Mouse (Mus musculus) intestine, embryonic 15.5 days (tissue): ENCODE measurements around the gene Tnfsf18. TPM values are rescaled to one million over a fixed set of nuclear protein-coding genes. Genes with fewer than 3 reads are reported as not detected.

Source experiments
- ATAC-seq: fragments of 200-750 bp; cut with Nextera tagmentation; 2 replicates; pipeline ENCODE4 v1.8.0; 2017; ENCODE audit warnings: moderate TSS enrichment, moderate library complexity
- H3K27ac ChIP-seq: fragments of 300-500 bp; sonication (generic); 2 replicates; pipeline ENCODE4 v1.5.1; 2015; ENCODE audit warnings: mild to moderate bottlenecking, inconsistent platforms
- H3K27me3 ChIP-seq: fragments of 300-500 bp; sonication (generic); replicated peaks from 2 replicates; pipeline ENCODE4 v1.6.1; 2015; ENCODE audit warnings: inconsistent platforms
- H3K36me3 ChIP-seq: fragments of 300-500 bp; sonication (generic); 2 replicates; pipeline ENCODE4 v1.6.1; 2015; ENCODE audit warnings: inconsistent platforms
- H3K4me1 ChIP-seq: fragments of 300-500 bp; sonication (generic); replicated peaks from 2 replicates; pipeline ENCODE4 v1.6.1; 2015; ENCODE audit warnings: inconsistent platforms
- H3K4me2 ChIP-seq: fragments of 300-500 bp; sonication (generic); replicated peaks from 2 replicates; pipeline ENCODE4 v1.6.1; 2015; ENCODE audit warnings: mild to moderate bottlenecking, inconsistent platforms
- H3K4me3 ChIP-seq: fragments of 300-500 bp; sonication (generic); replicated peaks from 2 replicates; pipeline ENCODE4 v1.5.1; 2015; ENCODE audit warnings: inconsistent platforms
- H3K9ac ChIP-seq: fragments of 300-500 bp; sonication (generic); 2 replicates; pipeline ENCODE4 v1.6.1; 2015; ENCODE audit warnings: inconsistent platforms
- H3K9me3 ChIP-seq: fragments of 300-500 bp; sonication (generic); 2 replicates; pipeline ENCODE4 v1.6.1; 2016; ENCODE audit warnings: inconsistent platforms
- WGBS: fragments of 180-500 bp; shearing (Covaris S2); methylation state at CpG from one replicate; pipeline ENCODE4 v1.1.7; 2015; 5-methylcytosine and 5-hydroxymethylcytosine counted together
- polyA plus RNA-seq: library from polyadenylated mRNA; unstranded; fragments of >200 nt; fragmentation: Nextera tagmentation; extraction: Ambion mirVana; gene quantifications from 2 replicates; pipeline ENCODE4 v1.2.1, GENCODE M21; 2015

Gene Tnfsf18
- polyA plus RNA-seq, 1 experiment from 2014 or later, result not detected

GRCm38 (mm10) chr1:161500811-161501146 lies 6.3 kb downstream of the Tnfsf18 start:
- WGBS, result 86% methylated on average over 4 of the region's 4 CpGs
- Histone ChIP-seq H3K27me3 (no peaks in the 10 kb centered on the region), H3K4me3 (no peak overlapping the region), H3K4me1 (no peaks in the 10 kb centered on the region), H3K9ac (no peak overlapping the region), H3K4me2 (no peak overlapping the region), H3K27ac (no peak overlapping the region), H3K9me3 (no peaks in the 10 kb centered on the region), H3K36me3 (no peaks in the 10 kb centered on the region)
- ATAC-seq, result no peak

- WGBS, result 83% methylated on average over 4 of the region's 4 CpGs
- Histone ChIP-seq H3K4me2 (no peak overlapping the region), H3K27me3 (no peaks in the 10 kb centered on the region), H3K4me1 (no peaks in the 10 kb centered on the region), H3K9me3 (no peaks in the 10 kb centered on the region), H3K4me3 (no peak overlapping the region), H3K27ac (no peak overlapping the region), H3K9ac (no peak overlapping the region), H3K36me3 (no peaks in the 10 kb centered on the region)
- ATAC-seq, result no peak
Measured at GRCm38 (mm10) chr1:161506317-161506716, 11.9 kb downstream of the Tnfsf18 start.

GRCm38 (mm10) chr1:161507623-161508047 lies 13.2 kb downstream of the Tnfsf18 start:
- H3K36me3 ChIP-seq, result no peaks in the 10 kb centered on the region
- no peak overlapping the region for H3K27ac ChIP-seq
- 39% methylated on average over 3 of the region's 3 CpGs for WGBS
- no peak for ATAC-seq
- no peak overlapping the region for H3K4me2 ChIP-seq
- H3K4me3 ChIP-seq, result no peak overlapping the region
- H3K4me1 ChIP-seq, result no peaks in the 10 kb centered on the region
- H3K9ac ChIP-seq, result no peak overlapping the region
- H3K27me3 ChIP-seq, result no peaks in the 10 kb centered on the region
- H3K9me3 ChIP-seq, result no peaks in the 10 kb centered on the region

GRCm38 (mm10) chr1:161517355-161517754 lies 22.9 kb downstream of the Tnfsf18 start:
- H3K9me3 ChIP-seq, result no peaks in the 10 kb centered on the region
- H3K4me3 ChIP-seq, result no peak overlapping the region
- ATAC-seq, result no peak
- 71% methylated on average over 3 of the region's 3 CpGs for WGBS
- H3K4me1 ChIP-seq, result no peaks in the 10 kb centered on the region
- no peak overlapping the region for H3K27ac ChIP-seq
- no peaks in the 10 kb centered on the region for H3K27me3 ChIP-seq
- no peak overlapping the region for H3K4me2 ChIP-seq
- no peak overlapping the region for H3K9ac ChIP-seq
- H3K36me3 ChIP-seq, result no peaks in the 10 kb centered on the region

GRCm38 (mm10) chr1:161520223-161520622 lies 25.8 kb downstream of the Tnfsf18 start:
- Histone ChIP-seq H3K9ac (no peak overlapping the region), H3K36me3 (no peaks in the 10 kb centered on the region), H3K4me2 (no peak overlapping the region), H3K27ac (no peak overlapping the region), H3K9me3 (no peaks in the 10 kb centered on the region), H3K4me3 (no peak overlapping the region), H3K27me3 (no peaks in the 10 kb centered on the region), H3K4me1 (no peaks in the 10 kb centered on the region)
- WGBS, result 78% methylated on average over 1 of the region's 1 CpGs
- no peak for ATAC-seq

- H3K9me3 ChIP-seq, result no peaks in the 10 kb centered on the region
Measured at GRCm38 (mm10) chr1:161528173-161528572, 33.7 kb downstream of the Tnfsf18 start.

GRCm38 (mm10) chr1:161550596-161551095 lies 56.2 kb downstream of the Tnfsf18 start:
- no peaks in the 10 kb centered on the region for H3K4me1 ChIP-seq
- H3K9me3 ChIP-seq, result no peaks in the 10 kb centered on the region
- H3K36me3 ChIP-seq, result no peaks in the 10 kb centered on the region
- H3K27me3 ChIP-seq, result no peaks in the 10 kb centered on the region
- no peak overlapping the region for H3K9ac ChIP-seq
- ATAC-seq, result no peak
- H3K27ac ChIP-seq, result no peak overlapping the region
- H3K4me3 ChIP-seq, result no peak overlapping the region
- H3K4me2 ChIP-seq, result no peak overlapping the region
- 89% methylated on average over 5 of the region's 5 CpGs for WGBS

More at GRCm38 (mm10) chr1:161528173-161528572, 33.7 kb downstream of the Tnfsf18 start:
- Histone ChIP-seq H3K27me3 (no peaks in the 10 kb centered on the region), H3K27ac (no peak overlapping the region), H3K36me3 (no peaks in the 10 kb centered on the region), H3K4me2 (no peak overlapping the region), H3K4me1 (no peaks in the 10 kb centered on the region), H3K9ac (no peak overlapping the region), H3K4me3 (no peak overlapping the region)
- no peak for ATAC-seq
- 86% methylated on average over 1 of the region's 1 CpGs for WGBS

GRCm38 (mm10) chr1:161552098-161552497 lies 57.6 kb downstream of the Tnfsf18 start:
- Histone ChIP-seq H3K4me1 (no peaks in the 10 kb centered on the region), H3K9ac (no peak overlapping the region), H3K9me3 (no peaks in the 10 kb centered on the region), H3K36me3 (no peaks in the 10 kb centered on the region), H3K27ac (no peak overlapping the region), H3K27me3 (no peaks in the 10 kb centered on the region), H3K4me3 (no peak overlapping the region), H3K4me2 (no peak overlapping the region)
- WGBS, result 84% methylated on average over 2 of the region's 2 CpGs
- ATAC-seq, result no peak

Other genes with a start within 250 kb of the Tnfsf18 start
- 484 and 495 TPM in 2 replicates for gene Prdx6, start 243.4 kb upstream of the Tnfsf18 start, polyA plus RNA-seq
- gene Tnfsf4, start 99.2 kb upstream of the Tnfsf18 start, polyA plus RNA-seq, result 0.09 TPM in 1 of 2 replicates, not detected in the other